Mouse (Mus musculus): ENCODE data around the gene Tipin. TPM values are rescaled to one million over a fixed set of nuclear protein-coding genes. Genes with fewer than 3 reads are reported as not detected.

Tipin gene
- total RNA-seq (2023) = 12.8 TPM

DNA sequence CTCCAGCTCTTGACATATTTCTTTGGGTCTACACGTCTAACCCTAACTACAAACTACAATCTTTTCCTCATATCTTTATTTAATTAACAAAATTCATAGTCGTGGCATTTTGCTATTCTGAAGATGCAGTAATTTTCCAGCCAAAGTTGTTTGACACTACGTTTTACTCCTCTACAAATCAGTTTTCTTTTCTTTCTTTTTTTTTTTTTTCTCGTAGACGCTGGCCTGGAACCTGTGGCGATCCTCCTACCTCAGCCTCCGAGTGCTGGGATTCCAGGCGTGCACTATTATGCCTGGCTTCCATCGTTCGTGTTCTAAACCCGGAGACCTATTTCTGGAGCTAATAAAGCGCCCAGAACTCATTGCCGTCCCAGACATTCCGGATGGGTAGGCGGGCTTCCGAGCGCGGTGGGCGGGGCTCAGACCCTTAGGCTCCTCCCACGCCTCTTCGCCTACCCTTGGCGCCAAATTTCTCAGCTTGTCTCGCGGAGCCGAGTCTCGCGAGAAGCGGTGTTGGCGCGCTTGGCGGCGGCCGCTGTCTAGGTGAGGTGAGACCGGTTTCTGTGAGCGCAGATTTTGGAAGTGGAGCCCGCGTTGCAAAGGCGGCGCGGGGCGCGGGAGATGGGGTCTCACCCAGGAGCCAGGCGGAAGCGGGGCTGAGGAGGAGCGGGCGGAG is at the start of gene Tipin:
Gene Tipin (plus strand): TSS at position 477 of the 676 bp plus-strand sequence.

DNA sequence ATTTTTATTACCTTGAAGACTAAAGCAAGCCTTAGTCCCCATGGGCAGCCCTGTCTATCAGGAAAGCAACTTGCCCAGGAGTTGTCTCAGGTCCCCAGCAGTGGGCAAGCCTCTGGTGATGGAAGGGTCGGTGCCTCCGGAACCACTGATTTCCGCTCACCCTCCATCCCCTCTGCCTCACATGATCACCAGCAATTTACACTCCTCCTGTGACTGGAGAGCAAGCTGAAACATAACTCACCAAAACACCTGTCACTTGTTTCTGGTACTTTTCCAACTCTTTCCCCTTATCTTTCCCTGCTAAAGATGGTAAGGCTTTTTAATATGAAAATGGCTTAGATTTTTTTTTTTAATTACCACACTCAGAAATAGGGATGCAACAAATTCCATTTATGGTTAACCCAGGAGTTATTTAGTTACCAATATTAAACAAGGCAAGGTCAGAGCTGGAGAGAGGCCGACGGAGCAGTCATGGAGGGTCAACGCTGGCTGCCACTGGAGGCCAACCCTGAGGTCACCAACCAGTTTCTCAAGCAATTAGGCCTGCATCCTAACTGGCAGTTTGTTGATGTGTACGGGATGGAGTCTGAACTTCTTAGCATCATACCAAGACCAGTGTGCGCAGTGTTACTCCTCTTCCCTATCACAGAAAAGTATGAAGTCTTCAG is 46.5 kb upstream of the Tipin start, which contains the start of gene Uchl4:
Gene Uchl4 (plus strand): TSS at position 434 of the 668 bp plus-strand sequence.

DNA sequence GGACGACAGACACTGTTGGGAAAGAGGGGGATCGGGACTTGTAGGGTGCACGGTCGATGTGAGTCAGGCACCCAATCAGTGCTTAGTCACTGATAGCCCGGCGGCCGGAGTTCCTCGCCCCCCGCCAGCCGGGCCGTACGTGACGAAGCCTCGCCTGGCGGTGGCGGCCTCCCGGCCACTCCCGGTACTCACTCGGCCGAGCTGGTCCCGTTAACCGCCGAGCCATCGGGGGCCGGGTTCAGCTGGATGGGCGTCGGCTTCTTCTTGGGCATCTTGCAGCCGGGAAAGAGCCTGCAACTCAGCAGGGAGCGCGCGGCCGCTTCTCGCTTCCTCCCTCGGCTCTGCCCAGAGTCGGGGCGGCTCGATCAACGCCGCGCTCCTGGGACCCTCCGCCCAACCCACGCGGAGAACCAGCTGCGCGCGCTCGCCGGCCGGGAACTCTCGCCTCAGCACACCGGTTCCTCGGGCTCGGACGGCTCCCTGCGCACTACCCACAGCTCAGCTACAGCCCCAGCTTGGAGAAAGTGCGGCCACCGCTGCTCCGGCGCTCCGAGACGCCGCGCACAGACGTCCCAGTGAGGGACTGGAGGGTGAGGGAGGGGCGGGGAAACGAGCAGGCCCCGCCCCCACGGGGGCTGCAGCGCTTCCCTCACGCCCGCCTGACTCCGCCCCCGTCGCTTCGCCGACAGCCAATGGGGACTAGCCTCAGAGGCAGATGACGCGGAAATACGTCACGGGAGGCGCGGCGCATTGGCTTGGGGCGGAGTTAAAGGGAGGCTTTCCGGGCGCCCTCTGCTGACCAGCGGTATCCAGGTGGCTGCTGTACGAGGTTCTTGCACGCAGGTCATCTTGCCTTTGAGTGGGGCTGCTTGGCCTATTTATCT is 28.1 kb upstream of the Tipin start, which contains the start of gene Map2k1:
Gene Map2k1 (minus strand): TSS at position 611 of the 884 bp plus-strand sequence.

DNA sequence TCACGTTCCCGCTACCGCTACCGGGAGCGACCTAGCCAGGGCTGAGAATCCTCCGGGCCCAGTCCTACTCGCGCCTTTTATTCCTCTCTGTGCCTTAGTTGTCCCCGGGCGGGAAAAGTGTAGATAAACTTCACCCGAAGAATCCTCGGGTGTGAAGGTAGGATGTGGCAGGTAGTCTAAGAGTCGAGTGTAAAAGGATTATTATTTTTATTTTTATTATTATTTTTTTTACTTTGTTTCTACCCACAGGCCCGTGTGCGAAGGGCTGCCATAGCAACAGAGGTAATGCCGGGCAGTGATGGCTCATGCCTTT is 59.8 kb downstream of the Tipin start, which contains the start of gene Dis3l:
Gene Dis3l (minus strand): TSS at position 35 of the 313 bp plus-strand sequence.

Other genes starting within 250 kb of the Tipin start
- not detected for gene Lctl, start 164.4 kb upstream of the Tipin start, total RNA-seq (2023)
- gene Zwilch, start 108.5 kb upstream of the Tipin start, total RNA-seq (2023) = 7.4 TPM
- gene Rpl4, start 108.2 kb upstream of the Tipin start, total RNA-seq (2023) = 2,253 TPM
- 29.6 TPM for gene Snapc5, start 102.3 kb upstream of the Tipin start, total RNA-seq (2023)
- 0.74 TPM for gene Uchl4, start 46.4 kb upstream of the Tipin start, total RNA-seq (2023)
- gene Map2k1, start 27.9 kb upstream of the Tipin start, total RNA-seq (2023) = 57.3 TPM
- 23.5 TPM for gene Dis3l, start 59.7 kb downstream of the Tipin start, total RNA-seq (2023)
- not detected for gene Megf11, start 104.0 kb downstream of the Tipin start, total RNA-seq (2023)

All from CD4-positive naive resting alpha-beta T cell, adult 57 days (primary cell).